In the genomic region with DNA sequence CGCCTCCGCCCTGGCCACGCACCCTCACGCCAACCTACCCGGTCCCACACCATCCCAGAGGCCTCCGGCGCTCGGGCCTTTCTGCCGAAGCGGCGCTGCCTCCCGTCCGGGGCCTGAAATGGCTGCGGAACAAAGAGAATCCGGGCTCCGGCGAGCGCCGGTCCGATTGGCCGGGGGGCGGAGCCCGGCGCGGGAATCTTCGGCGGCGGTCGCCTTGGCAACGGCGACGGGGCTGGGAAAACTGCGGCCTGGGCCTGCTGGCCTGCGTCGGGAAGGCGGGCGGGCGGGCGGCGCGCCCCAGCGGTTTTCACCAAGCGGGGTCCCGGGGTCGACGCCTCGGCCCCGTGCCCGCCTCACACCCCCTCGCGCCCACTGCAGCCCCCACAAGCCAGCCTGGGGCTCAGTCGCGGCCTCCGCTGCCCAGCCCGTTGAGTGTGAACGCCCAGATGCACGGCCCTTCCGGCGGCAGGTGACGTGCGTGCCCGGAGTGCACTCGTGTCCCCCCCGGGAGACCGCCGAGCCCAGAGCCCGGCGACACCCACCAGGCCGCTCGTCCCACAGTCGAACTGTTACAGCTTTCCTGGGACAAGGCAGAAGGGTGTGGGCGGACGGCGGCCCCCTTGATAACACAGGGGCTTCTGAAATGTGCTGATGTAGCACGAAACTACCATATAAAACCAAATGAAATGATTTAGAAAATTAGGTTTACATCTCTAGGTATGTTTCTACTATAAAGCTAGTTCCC, we compare ENCODE assay signal across 8 mouse cellular contexts. TPM values are rescaled to one million over a fixed set of nuclear protein-coding genes. Genes with fewer than 3 reads are reported as not detected.
A peak's percentile ranks its signal among the peaks of the same experiment; 100 is the strongest.
DNase-seq lines count a peak whose midpoint lies in the region; ATAC-seq and TF ChIP-seq lines count a peak whose summit lies in the region.

A gene (minus strand): TSS at position 172 of the 745 bp plus-strand sequence.

- peaks cover 41% of the 10 kb centered on the region for H3K79me2 ChIP-seq in MEL (ENCODE audit: control insufficient read depth, insufficient read depth, low read length, poor library complexity)

- TF ChIP-seq RAD21 in MEL (IDR thresholded peaks at IDR 0.05; ENCODE audit: low read depth, low read length) = no peak

- ATAC-seq in hematopoietic stem cell, adult 5-6 weeks (replicated peaks in 1 of 2; ENCODE audit: insufficient read depth in 1 of 2, low FRiP score in 2 of 2, low TSS enrichment in 1 of 2, low read depth in 1 of 2, poor library complexity in 2 of 2, severe bottlenecking in 2 of 2) = peak; percentile 65 to 78
- peak; percentile 93 for ATAC-seq in lung, postnatal 0 days

- H3K27me3 ChIP-seq in MEL (ENCODE audit: control insufficient read depth in 1 of 2, insufficient read depth in 2 of 2, low read length in 2 of 2) = no peaks in the 10 kb centered on the region
- no peaks in the 10 kb centered on the region for H3K27me3 ChIP-seq in cerebellum, adult 2 months (ENCODE audit: control insufficient read depth, insufficient read depth, low read length)
- no peaks in the 10 kb centered on the region for H3K27me3 ChIP-seq in lung, postnatal 0 days (replicated peaks; ENCODE audit: insufficient read depth, low read length)

- peak within 1 kb of the TSS; percentile 69 for H3K4me2 ChIP-seq in lung, postnatal 0 days (replicated peaks; ENCODE audit: low read depth, low read length)

- no peak for TF ChIP-seq EP300 in MEL (IDR thresholded peaks at IDR 0.05; ENCODE audit: low read depth in 1 of 2, low read length in 2 of 2)
- no peak for TF ChIP-seq EP300 in lung, postnatal 0 days (IDR thresholded peaks at IDR 0.05)

- TF ChIP-seq CTCF in MEL (IDR thresholded peaks at IDR 0.05 in 2 of 3, conservative IDR thresholded peaks at IDR 0.05 in 1 of 3; ENCODE audit: control insufficient read depth in 1 of 3, insufficient read depth in 1 of 3, low read depth in 2 of 3, low read length in 3 of 3, poor library complexity in 1 of 3, severe bottlenecking in 1 of 3) = no peak
- no peak for TF ChIP-seq CTCF in cerebellum, adult 2 months (IDR thresholded peaks at IDR 0.05; ENCODE audit: borderline replicate concordance, insufficient read depth, low read depth, low read length)
- TF ChIP-seq CTCF in lung, postnatal 0 days (IDR thresholded peaks at IDR 0.05) = peak; percentile 8; the same call in 1 of the 2 replicates

- 1% methylated on average over 75 of the region's 75 CpGs for WGBS in cerebellum, adult 2 months
- 5% methylated on average over 35 of the region's 75 CpGs for WGBS in lung, postnatal 0 days

- peak; percentile 89 for DNase-seq in MEL (ENCODE audit: low read depth, low spot score)
- DNase-seq in cerebellum, adult 2 months = peak; percentile 92 to 94
- peak; percentile 92 for DNase-seq in forelimb bud, embryonic 11.5 days (ENCODE audit: low read depth, low spot score)
- DNase-seq in layer of hippocampus, adult 9-11 months = peak; percentile 91
- DNase-seq in lung, postnatal 0 days (ENCODE audit: low spot score) = peak; percentile 96
- DNase-seq in ovary, postnatal 14 days (ENCODE audit: low spot score) = peak; percentile 92
- peak; percentile 88 for DNase-seq in thymus, postnatal 14 days

- H3K4me1 ChIP-seq in MEL (ENCODE audit: control insufficient read depth in 1 of 2, insufficient read depth in 2 of 2, low read length in 2 of 2) = peaks cover 0 to 2% of the 10 kb centered on the region in 2 experiments; a peak in 2 of 4 replicates
- no peaks in the 10 kb centered on the region; the same call in 1 of the 2 replicates for H3K4me1 ChIP-seq in cerebellum, adult 2 months (ENCODE audit: control insufficient read depth, insufficient read depth, low read length)
- no peaks in the 10 kb centered on the region; the same call in 1 of the 2 replicates for H3K4me1 ChIP-seq in lung, postnatal 0 days (ENCODE audit: insufficient read depth, low read depth, low read length)

- H3K27ac ChIP-seq in MEL (ENCODE audit: control insufficient read depth, low read depth, low read length) = peak within 1 kb of the TSS; percentile 76
- H3K27ac ChIP-seq in cerebellum, adult 2 months (ENCODE audit: insufficient read depth, low read length) = peak within 1 kb of the TSS; percentile 83
- H3K27ac ChIP-seq in lung, postnatal 0 days (ENCODE audit: low read length) = peak within 1 kb of the TSS; percentile 100

- H3K9ac ChIP-seq in MEL (ENCODE audit: control insufficient read depth, low read depth, low read length, poor library complexity, severe bottlenecking) = peak within 1 kb of the TSS; percentile 91
- H3K9ac ChIP-seq in lung, postnatal 0 days (replicated peaks; ENCODE audit: low read depth) = peak within 1 kb of the TSS; percentile 100

- peaks cover 0 to 6% of the 10 kb centered on the region in 2 experiments; a peak in 2 of 4 replicates for H3K36me3 ChIP-seq in MEL (ENCODE audit: control insufficient read depth in 1 of 2, insufficient read depth in 2 of 2, low read length in 2 of 2)
- H3K36me3 ChIP-seq in lung, postnatal 0 days (ENCODE audit: insufficient read depth, low read length) = no peaks in the 10 kb centered on the region

- no peaks in the 10 kb centered on the region for H3K9me3 ChIP-seq in MEL (replicated peaks; ENCODE audit: insufficient read depth, low read length)
- no peaks in the 10 kb centered on the region for H3K9me3 ChIP-seq in lung, postnatal 0 days (ENCODE audit: low read length)

- peak; percentile 65 to 70; a peak in 2 of 4 replicates for TF ChIP-seq POLR2A in MEL (IDR thresholded peaks at IDR 0.05; ENCODE audit: control insufficient read depth in 1 of 2, insufficient read depth in 1 of 2, low read depth in 1 of 2, low read length in 2 of 2, poor library complexity in 1 of 2)
- TF ChIP-seq POLR2A in cerebellum, adult 2 months (IDR thresholded peaks at IDR 0.05; ENCODE audit: borderline replicate concordance, insufficient read depth, low read length) = peak; percentile 62; the same call in 1 of the 2 replicates

- peak within 1 kb of the TSS; percentile 73 to 86 for H3K4me3 ChIP-seq in MEL (ENCODE audit: control insufficient read depth in 1 of 2, insufficient read depth in 1 of 2, low read depth in 2 of 2, low read length in 2 of 2)
- H3K4me3 ChIP-seq in cerebellum, adult 2 months (replicated peaks; ENCODE audit: insufficient read depth, low read depth, low read length) = peak within 1 kb of the TSS; percentile 99
- H3K4me3 ChIP-seq in lung, postnatal 0 days (ENCODE audit: low read depth, low read length) = peak within 1 kb of the TSS; percentile 100

TF ChIP-seq in MEL, 35 proteins besides CTCF, POLR2A, EP300 and RAD21 (continues in another document):
- no peak; the same call in 1 of the 2 replicates for TF ChIP-seq KAT2A (conservative IDR thresholded peaks at IDR 0.05; ENCODE audit: low read depth, low read length)
- no peak for TF ChIP-seq MYC (IDR thresholded peaks at IDR 0.05; ENCODE audit: low read depth, low read length)
- no peak for TF ChIP-seq ZMIZ1 (IDR thresholded peaks at IDR 0.05; ENCODE audit: low read depth, low read length)
- TF ChIP-seq E2F4 (IDR thresholded peaks at IDR 0.05; ENCODE audit: borderline replicate concordance, low read depth, low read length) = no peak; the same call in 1 of the 2 replicates
- TF ChIP-seq TBP (IDR thresholded peaks at IDR 0.05; ENCODE audit: low read depth, low read length) = no peak
- TF ChIP-seq USF2 (IDR thresholded peaks at IDR 0.05; ENCODE audit: borderline replicate concordance in 1 of 2, insufficient read depth in 1 of 2, low read depth in 1 of 2, low read length in 2 of 2) = no peak
- no peak; the same call in 1 of the 2 replicates for TF ChIP-seq HCFC1 (IDR thresholded peaks at IDR 0.05; ENCODE audit: low read depth, low read length)
- no peak for TF ChIP-seq GABPA (IDR thresholded peaks at IDR 0.05; ENCODE audit: low read depth, low read length)
- no peak for TF ChIP-seq JUND (IDR thresholded peaks at IDR 0.05; ENCODE audit: low read depth, low read length)
- TF ChIP-seq TCF12 (IDR thresholded peaks at IDR 0.05; ENCODE audit: low read depth, low read length) = peak; percentile 10; the same call in 1 of the 2 replicates
- TF ChIP-seq RCOR1 (IDR thresholded peaks at IDR 0.05; ENCODE audit: low read depth, low read length) = no peak
- TF ChIP-seq SMC3 (IDR thresholded peaks at IDR 0.05; ENCODE audit: low read depth, low read length) = no peak
- no peak for TF ChIP-seq ETS1 (IDR thresholded peaks at IDR 0.05; ENCODE audit: low read depth, low read length)
- TF ChIP-seq POLR2AphosphoS2 (IDR thresholded peaks at IDR 0.05; ENCODE audit: low read length) = peak; percentile 55; the same call in 1 of the 2 replicates
- TF ChIP-seq ZKSCAN1 (IDR thresholded peaks at IDR 0.05; ENCODE audit: low read depth, low read length) = no peak
- TF ChIP-seq BHLHE40 (IDR thresholded peaks at IDR 0.05; ENCODE audit: borderline replicate concordance, low read depth, low read length) = no peak
- peak; percentile 36 for TF ChIP-seq ELF1 (IDR thresholded peaks at IDR 0.05; ENCODE audit: low read depth, low read length)
- TF ChIP-seq USF1 (IDR thresholded peaks at IDR 0.05; ENCODE audit: low read depth, low read length) = no peak
- TF ChIP-seq SIN3A (IDR thresholded peaks at IDR 0.05; ENCODE audit: low read length) = no peak; the same call in 1 of the 2 replicates
- peak; percentile 64 for TF ChIP-seq NELFE (IDR thresholded peaks at IDR 0.05; ENCODE audit: low read depth, low read length)
- TF ChIP-seq CHD1 (IDR thresholded peaks at IDR 0.05; ENCODE audit: low read depth, low read length) = no peak
- TF ChIP-seq UBTF (IDR thresholded peaks at IDR 0.05; ENCODE audit: borderline replicate concordance, insufficient read depth, low read depth, low read length) = no peak
- TF ChIP-seq NRF1 (IDR thresholded peaks at IDR 0.05; ENCODE audit: insufficient read depth, low read depth, low read length, poor library complexity, severe bottlenecking) = no peak
- TF ChIP-seq MAZ (IDR thresholded peaks at IDR 0.05; ENCODE audit: low read depth, low read length) = no peak
- no peak for TF ChIP-seq ZC3H11A (IDR thresholded peaks at IDR 0.05; ENCODE audit: low read depth, low read length)
- no peak for TF ChIP-seq TAL1 (IDR thresholded peaks at IDR 0.05; ENCODE audit: low read length)
- no peak for TF ChIP-seq MYB (IDR thresholded peaks at IDR 0.05; ENCODE audit: low read depth, low read length)
- no peak for TF ChIP-seq POLR2AphosphoS5 (IDR thresholded peaks at IDR 0.05; ENCODE audit: borderline replicate concordance, low read depth, low read length)
- TF ChIP-seq MXI1 (IDR thresholded peaks at IDR 0.05; ENCODE audit: low read depth, low read length) = no peak
- TF ChIP-seq CHD2 (IDR thresholded peaks at IDR 0.05; ENCODE audit: low read length) = no peak

RNA-seq across cellular contexts. Expression of the gene that starts here (rescaled TPM):
- total RNA-seq in MEL (2012; rRNA removed) = 123 and 131 TPM in 2 replicates
- polyA plus RNA-seq in MEL (2012; ENCODE audit: insufficient read depth in 1 of 2, insufficient read length in 2 of 2, low read depth in 1 of 2, low replicate concordance in 2 of 2, missing spikeins in 1 of 2) = 10 to 100 TPM; 48.0 to 89.6 TPM
- 23.9 and 24.8 TPM in 2 replicates for polyA plus RNA-seq in cerebellum, adult 2 months (2012; rRNA removed)
- 125 and 145 TPM in 2 replicates for total RNA-seq in hematopoietic stem cell, adult 5-6 weeks (2017)
- 20.3 and 22.6 TPM in 2 replicates for polyA plus RNA-seq in lung, postnatal 0 days (2015; fragmentation: Nextera tagmentation; extraction: Ambion mirVana)

Comparison
In these comparisons a context has a peak if more than half of its experiments do, and no peak if none do; other contexts are left out.
1. Peak in every context shown above with its lines: DNase-seq, ATAC-seq, H3K4me3 ChIP-seq and H3K27ac ChIP-seq.